In the genomic region with DNA sequence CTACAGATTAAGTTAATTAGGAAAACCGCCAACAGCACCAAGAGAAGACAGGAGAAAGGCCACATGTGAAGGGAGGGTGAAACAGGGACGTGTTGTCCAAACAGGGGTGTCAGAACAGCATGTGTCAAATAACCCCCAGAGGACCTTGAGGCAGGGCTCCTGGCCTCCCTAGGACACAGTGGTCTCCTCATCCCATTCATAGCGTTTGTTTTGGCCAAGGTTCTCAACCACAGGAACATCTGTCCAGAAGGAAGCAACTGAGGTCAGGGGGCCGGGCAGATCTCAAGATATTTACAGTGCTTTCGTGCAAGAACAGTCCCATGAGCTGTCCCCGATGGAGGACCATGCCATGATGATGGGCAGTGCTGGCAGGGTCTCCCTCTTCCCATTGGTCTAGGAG, we compare ENCODE assay signal across 13 mouse cellular contexts. TPM values are rescaled to one million over a fixed set of nuclear protein-coding genes. Genes with fewer than 3 reads are reported as not detected.
A peak's percentile ranks its signal among the peaks of the same experiment; 100 is the strongest.
DNase-seq lines count a peak whose midpoint lies in the region; ATAC-seq lines count a peak whose summit lies in the region.
"Had no signal": no experiment of that assay in that cellular context is flagged by ENCODE, and none has a peak within 500 bp of the region (broad histone marks: within the 10 kb centered on the region; RNA-seq: fewer than 3 reads in every experiment).

No protein-coding gene starts in this region.

- no peak overlapping the region for H3K4me3 ChIP-seq in liver, embryonic 12.5 days
- H3K4me3 ChIP-seq in liver, embryonic 11.5 days (ENCODE audit: low read depth, low read length), result no peak overlapping the region
- H3K4me3 ChIP-seq: hindbrain, embryonic 15.5 days; midbrain, embryonic 12.5 days; neural tube, embryonic 13.5 days had no signal

- peaks cover 31% of the 10 kb centered on the region for H3K27me3 ChIP-seq in liver, embryonic 12.5 days (replicated peaks)
- H3K27me3 ChIP-seq in liver, embryonic 11.5 days (replicated peaks; ENCODE audit: control insufficient read depth, insufficient read depth, low read length), result peaks cover 20% of the 10 kb centered on the region
- H3K27me3 ChIP-seq: midbrain, embryonic 12.5 days; neural tube, embryonic 13.5 days had no signal

- no peak for ATAC-seq in liver, embryonic 12.5 days
- ATAC-seq in liver, embryonic 11.5 days (replicated peaks; ENCODE audit: low FRiP score), result no peak
- ATAC-seq in megakaryocyte progenitor cell, adult 5-6 weeks (replicated peaks; ENCODE audit: poor library complexity), result peak; percentile 38
- ATAC-seq in erythroid progenitor cell, adult 5-6 weeks (replicated peaks; ENCODE audit: low FRiP score, poor library complexity, severe bottlenecking), result no peak

- H3K27ac ChIP-seq in liver, embryonic 12.5 days, result no peak overlapping the region
- H3K27ac ChIP-seq in liver, embryonic 11.5 days (ENCODE audit: low read depth, low read length), result no peak overlapping the region
- H3K27ac ChIP-seq: hindbrain, embryonic 15.5 days; midbrain, embryonic 12.5 days; neural tube, embryonic 13.5 days had no signal

- H3K36me3 ChIP-seq in liver, embryonic 12.5 days, result no peaks in the 10 kb centered on the region
- no peaks in the 10 kb centered on the region for H3K36me3 ChIP-seq in liver, embryonic 11.5 days (ENCODE audit: control insufficient read depth, insufficient read depth, low read length)
- H3K36me3 ChIP-seq: hindbrain, embryonic 15.5 days; midbrain, embryonic 12.5 days; neural tube, embryonic 13.5 days had no signal

- peak; percentile 51 to 55 for DNase-seq in adrenal gland, adult (ENCODE audit: inconsistent age in 2 of 2, low spot score in 1 of 2)
- DNase-seq in adrenal gland, adult 18-20 months (ENCODE audit: low spot score in 2 of 2), result no peak
- no peak for DNase-seq in liver, embryonic 11.5 days (ENCODE audit: low spot score)
- DNase-seq in heart, postnatal 36 days, result peak; percentile 52 to 72
- DNase-seq in Muller cell, postnatal 12 days (ENCODE audit: inconsistent ontology term), result no peak
- DNase-seq: cerebellum, adult 9-11 months; thymus, adult 2 months had no signal

- peaks cover 13% of the 10 kb centered on the region; the same call in 1 of the 2 replicates for H3K4me1 ChIP-seq in liver, embryonic 12.5 days
- peaks cover 2% of the 10 kb centered on the region; the same call in 1 of the 2 replicates for H3K4me1 ChIP-seq in liver, embryonic 11.5 days (replicated peaks; ENCODE audit: control insufficient read depth, insufficient read depth, low read length)

- H3K9ac ChIP-seq in liver, embryonic 12.5 days, result no peak overlapping the region
- H3K9ac ChIP-seq in liver, embryonic 11.5 days (ENCODE audit: low read depth, low read length), result no peak overlapping the region
- H3K9ac ChIP-seq: hindbrain, embryonic 15.5 days; midbrain, embryonic 12.5 days; neural tube, embryonic 13.5 days had no signal

- WGBS in liver, embryonic 12.5 days (ENCODE audit: insufficient replicate concordance), result 44% methylated on average over 6 of the region's 6 CpGs
- 40% methylated on average over 6 of the region's 6 CpGs for WGBS in liver, embryonic 11.5 days

- H3K9me3 ChIP-seq in liver, embryonic 12.5 days (replicated peaks), result no peaks in the 10 kb centered on the region
- H3K9me3 ChIP-seq in liver, embryonic 11.5 days (ENCODE audit: control insufficient read depth, low read length), result no peaks in the 10 kb centered on the region
- H3K9me3 ChIP-seq: hindbrain, embryonic 15.5 days; midbrain, embryonic 12.5 days; neural tube, embryonic 13.5 days had no signal

- intact Hi-C loops in heart, postnatal 36 days (cut with DNase I), result loop anchor here (2.0 kb wide), 1 partner anchor 44 kb away; no protein-coding TSS in a partner anchor

- peak overlapping the region; percentile 19; the same call in 1 of the 2 replicates for H3K4me2 ChIP-seq in liver, embryonic 12.5 days
- H3K4me2 ChIP-seq in liver, embryonic 11.5 days, result no peak overlapping the region
- H3K4me2 ChIP-seq: hindbrain, embryonic 15.5 days; midbrain, embryonic 12.5 days; neural tube, embryonic 13.5 days had no signal

RNA-seq across cellular contexts. Expression of a gene that starts 49.2 kb away (rescaled TPM):
- total RNA-seq in adrenal gland, adult 18-20 months (2021), result 10 to 100 TPM; 77.6 to 92.0 TPM
- polyA plus RNA-seq in liver, embryonic 12.5 days (2016; fragmentation: Nextera tagmentation; extraction: Ambion mirVana), result 1.5 and 1.6 TPM in 2 replicates
- polyA plus RNA-seq in liver, embryonic 11.5 days (2014; fragmentation: Nextera tagmentation; extraction: Ambion mirVana), result 2.3 and 2.8 TPM in 2 replicates
- 100 to 1,000 TPM; 118 to 222 TPM for total RNA-seq in heart, postnatal 36 days (2021)
- total RNA-seq in megakaryocyte progenitor cell, adult 5-6 weeks (2015), result 4.7 and 5.8 TPM in 2 replicates
- 4.7 and 5.2 TPM in 2 replicates for total RNA-seq in megakaryocyte progenitor cell, adult 5-6 weeks (2017)
- total RNA-seq in erythroid progenitor cell, adult 5-6 weeks (2015; ENCODE audit: low replicate concordance), result under 0.01 TPM in 1 of 2 replicates, not detected in the other
- total RNA-seq in erythroid progenitor cell, adult 5-6 weeks (2017; ENCODE audit: low replicate concordance), result 0.13 and 0.76 TPM in 2 replicates

Comparison
In these comparisons a context has a peak if more than half of its experiments do, and no peak if none do; other contexts are left out.
1. DNase-seq: peak in adrenal gland, adult (2 of 2) and heart, postnatal 36 days (2 of 2); none in adrenal gland, adult 18-20 months (0 of 2), liver, embryonic 11.5 days (single experiment) and Muller cell, postnatal 12 days (single experiment).
2. RNA of a gene that starts 49.2 kb away (total RNA-seq): 118 to 222 TPM in heart, postnatal 36 days and 77.6 to 92.0 TPM in adrenal gland, adult 18-20 months; 4.7 to 5.8 TPM in megakaryocyte progenitor cell, adult 5-6 weeks and under 0.01 to 0.76 TPM in erythroid progenitor cell, adult 5-6 weeks; every median in the first group is over 10 times any median in the second.